Mouse (Mus musculus) neural tube, embryonic 14.5 days (tissue): Measurements from ENCODE around the gene Gm10282. TPM values are rescaled to one million over a fixed set of nuclear protein-coding genes. Genes with fewer than 3 reads are reported as not detected.

Experiments used
- ATAC-seq: fragments of 200-750 bp; cut with Nextera tagmentation; 2 replicates; pipeline ENCODE4 v1.8.0; 2017; ENCODE audit warnings: low read depth, mild to moderate bottlenecking, moderate TSS enrichment, moderate library complexity
- H3K27ac ChIP-seq: fragments of 300-500 bp; sonication (generic); 2 replicates; pipeline ENCODE4 v1.5.1; 2014; ENCODE audit warnings: low read depth, mild to moderate bottlenecking, control low read depth, low read length, moderate library complexity, mixed read lengths
- H3K27me3 ChIP-seq: fragments of 300-500 bp; sonication (generic); 2 replicates; pipeline ENCODE4 v1.6.1; 2014; ENCODE audit warnings: low read length; ENCODE audit not compliant: control insufficient read depth, insufficient read depth
- H3K36me3 ChIP-seq: fragments of 300-500 bp; sonication (generic); 2 replicates; pipeline ENCODE4 v1.6.1; 2014; ENCODE audit warnings: low read length, mixed read lengths; ENCODE audit not compliant: control insufficient read depth, insufficient read depth
- H3K4me1 ChIP-seq: fragments of 300-500 bp; sonication (generic); 2 replicates; pipeline ENCODE4 v1.6.1; 2014; ENCODE audit warnings: low read length; ENCODE audit not compliant: control insufficient read depth, insufficient read depth
- H3K4me2 ChIP-seq: fragments of 300-500 bp; sonication (generic); 2 replicates; pipeline ENCODE4 v1.6.1; 2014; ENCODE audit warnings: mild to moderate bottlenecking, low read depth, low read length, control low read depth
- H3K4me3 ChIP-seq: fragments of 300-500 bp; sonication (generic); 2 replicates; pipeline ENCODE4 v1.5.1; 2014; ENCODE audit warnings: low read depth, low read length, control low read depth, mixed read lengths
- H3K9ac ChIP-seq: fragments of 300-500 bp; sonication (generic); replicated peaks from 2 replicates; pipeline ENCODE4 v1.6.1; 2014; ENCODE audit warnings: low read depth, mild to moderate bottlenecking, control low read depth, low read length, mixed read lengths
- H3K9me3 ChIP-seq: fragments of 300-500 bp; sonication (generic); 2 replicates; pipeline ENCODE4 v1.6.1; 2016; ENCODE audit warnings: low read length; ENCODE audit not compliant: control insufficient read depth
- WGBS: fragments of 180-500 bp; shearing (Covaris S2); extraction: QIAGEN DNeasy Blood & Tissue Kit; methylation state at CpG from one replicate; pipeline ENCODE4 v1.1.7; 2014; 5-methylcytosine and 5-hydroxymethylcytosine counted together
- polyA plus RNA-seq: library from polyadenylated mRNA; unstranded; fragments of >200 nt; fragmentation: Nextera tagmentation; extraction: Ambion mirVana; gene quantifications from 2 replicates; pipeline ENCODE4 v1.2.1, GENCODE M21; 2014

The Gm10282 gene
- polyA plus RNA-seq, 1 experiment from 2014 or later: 12.3 TPM

DNA sequence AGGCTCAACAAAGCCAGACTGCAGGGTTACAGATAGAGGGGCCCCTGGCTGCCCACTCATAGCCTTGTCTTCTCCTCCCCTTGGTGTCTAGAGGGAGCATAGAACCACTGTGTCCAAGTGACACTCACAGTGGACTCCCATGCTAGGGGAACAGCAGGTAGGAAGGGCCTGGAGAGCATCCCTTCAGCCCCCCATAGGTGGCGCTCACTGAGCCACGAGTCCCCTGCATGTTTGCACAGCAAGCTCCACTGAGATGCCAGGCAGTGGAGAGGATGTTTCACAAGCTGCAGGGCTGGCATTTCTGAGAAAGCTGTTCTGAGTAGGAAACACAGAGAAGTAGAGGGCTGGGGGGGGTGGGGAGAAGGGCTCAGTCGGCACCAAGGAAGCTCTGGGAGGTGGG lies 32.7 kb downstream of the Gm10282 start:
- H3K4me1 ChIP-seq: no peaks in the 10 kb centered on the region
- no peak overlapping the region for H3K9ac ChIP-seq
- no peak overlapping the region for H3K27ac ChIP-seq
- no peak overlapping the region for H3K4me3 ChIP-seq
- H3K27me3 ChIP-seq: no peaks in the 10 kb centered on the region
- H3K36me3 ChIP-seq: no peaks in the 10 kb centered on the region
- 20% methylated on average over 3 of the region's 3 CpGs for WGBS
- no peak for ATAC-seq
- no peak overlapping the region for H3K4me2 ChIP-seq
- H3K9me3 ChIP-seq: no peaks in the 10 kb centered on the region

GRCm38 (mm10) chr8:72271691-72272090 lies 33.4 kb downstream of the Gm10282 start:
- no peaks in the 10 kb centered on the region for H3K4me1 ChIP-seq
- no peaks in the 10 kb centered on the region for H3K9me3 ChIP-seq
- H3K9ac ChIP-seq: no peak overlapping the region
- no peak overlapping the region for H3K4me3 ChIP-seq
- no peak overlapping the region for H3K27ac ChIP-seq
- H3K36me3 ChIP-seq: no peaks in the 10 kb centered on the region
- 73% methylated on average over 3 of the region's 3 CpGs for WGBS
- H3K4me2 ChIP-seq: no peak overlapping the region
- no peaks in the 10 kb centered on the region for H3K27me3 ChIP-seq
- no peak for ATAC-seq

DNA sequence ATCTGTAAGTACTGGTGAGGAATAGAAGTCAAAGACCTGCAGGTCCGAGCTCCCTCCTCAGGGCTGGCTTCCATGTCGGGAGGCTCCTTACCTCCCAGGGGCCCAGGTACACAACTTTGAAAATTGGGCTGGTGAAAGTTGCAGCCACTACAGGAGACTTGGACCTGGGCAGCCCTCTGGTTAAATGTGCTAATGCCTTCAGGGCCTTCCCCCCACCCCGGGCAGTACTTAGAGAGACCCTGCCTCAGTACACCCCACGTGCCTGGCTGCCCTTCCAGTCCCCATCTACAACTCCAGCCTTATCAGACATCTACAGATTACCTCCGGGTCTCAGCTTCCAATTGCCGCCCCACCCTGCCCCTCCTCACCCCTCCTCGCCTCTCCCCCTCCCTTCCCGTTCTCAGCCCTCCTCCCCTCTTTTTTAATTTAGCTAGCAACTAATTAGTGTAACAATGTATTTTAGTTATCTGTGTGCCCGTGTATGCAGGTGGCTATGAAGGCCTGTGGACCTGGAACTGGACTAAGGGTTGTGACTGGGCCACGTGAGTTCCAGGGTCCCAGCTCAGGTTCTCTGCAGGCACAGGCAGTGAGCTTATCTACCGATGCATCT lies 33.9 kb downstream of the Gm10282 start:
- H3K9ac ChIP-seq: no peak overlapping the region
- no peaks in the 10 kb centered on the region for H3K36me3 ChIP-seq
- ATAC-seq: no peak
- no peak overlapping the region for H3K4me3 ChIP-seq
- H3K27ac ChIP-seq: no peak overlapping the region
- H3K27me3 ChIP-seq: no peaks in the 10 kb centered on the region
- no peaks in the 10 kb centered on the region for H3K9me3 ChIP-seq
- H3K4me2 ChIP-seq: no peak overlapping the region
- 79% methylated on average over 11 of the region's 11 CpGs for WGBS
- H3K4me1 ChIP-seq: no peaks in the 10 kb centered on the region

GRCm38 (mm10) chr8:72270606-72271005 lies 34.5 kb downstream of the Gm10282 start:
- Histone ChIP-seq H3K27ac (no peak overlapping the region), H3K4me2 (no peak overlapping the region), H3K27me3 (no peaks in the 10 kb centered on the region), H3K4me1 (no peaks in the 10 kb centered on the region), H3K4me3 (no peak overlapping the region), H3K9me3 (no peaks in the 10 kb centered on the region), H3K36me3 (no peaks in the 10 kb centered on the region), H3K9ac (no peak overlapping the region)
- WGBS: 90% methylated on average over 12 of the region's 12 CpGs
- no peak for ATAC-seq

DNA sequence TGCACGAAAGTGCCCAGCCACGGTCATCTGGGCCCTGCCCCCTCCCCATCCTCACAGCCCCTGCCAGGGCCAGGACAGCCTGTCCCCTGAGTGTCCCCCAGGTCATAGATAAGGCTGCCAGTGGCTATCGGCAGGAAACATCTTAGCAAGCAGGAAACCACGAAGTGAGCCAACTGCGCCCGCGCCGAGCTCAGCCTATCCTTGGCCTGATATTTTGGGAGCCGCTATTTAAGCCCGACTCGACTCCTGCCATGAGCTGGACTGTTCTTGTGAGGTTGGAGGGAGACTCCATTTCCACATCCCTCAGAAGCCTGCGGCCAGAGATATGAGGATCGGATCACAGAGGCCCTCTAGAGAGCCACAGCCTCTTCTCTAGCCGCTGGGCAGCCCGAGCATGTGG lies 36.7 kb downstream of the Gm10282 start:
- Histone ChIP-seq H3K9ac (no peak overlapping the region), H3K27me3 (no peaks in the 10 kb centered on the region)
- 85% methylated on average over 15 of the region's 15 CpGs for WGBS

GRCm38 (mm10) chr8:72267106-72267505 lies 38.0 kb downstream of the Gm10282 start:
- 98% methylated on average over 8 of the region's 8 CpGs for WGBS

More for the DNA sequence above, 36.7 kb downstream of the Gm10282 start:
- H3K4me3 ChIP-seq: no peak overlapping the region
- no peak; the same call in 1 of the 2 replicates for ATAC-seq
- H3K4me2 ChIP-seq: no peak overlapping the region
- H3K27ac ChIP-seq: no peak overlapping the region
- H3K4me1 ChIP-seq: no peaks in the 10 kb centered on the region
- H3K9me3 ChIP-seq: no peaks in the 10 kb centered on the region
- H3K36me3 ChIP-seq: no peaks in the 10 kb centered on the region

GRCm38 (mm10) chr8:72266671-72267070 lies 38.4 kb downstream of the Gm10282 start:
- H3K4me2 ChIP-seq: no peak overlapping the region
- H3K4me1 ChIP-seq: no peaks in the 10 kb centered on the region
- no peak overlapping the region for H3K27ac ChIP-seq
- no peaks in the 10 kb centered on the region for H3K9me3 ChIP-seq
- no peaks in the 10 kb centered on the region for H3K36me3 ChIP-seq
- H3K27me3 ChIP-seq: no peaks in the 10 kb centered on the region
- ATAC-seq: no peak
- H3K4me3 ChIP-seq: no peak overlapping the region
- H3K9ac ChIP-seq: no peak overlapping the region

More at GRCm38 (mm10) chr8:72267106-72267505, 38.0 kb downstream of the Gm10282 start:
- Histone ChIP-seq H3K27me3 (no peaks in the 10 kb centered on the region), H3K36me3 (no peaks in the 10 kb centered on the region), H3K4me2 (no peak overlapping the region), H3K27ac (no peak overlapping the region), H3K4me1 (no peaks in the 10 kb centered on the region), H3K4me3 (no peak overlapping the region), H3K9me3 (no peaks in the 10 kb centered on the region), H3K9ac (no peak overlapping the region)
- ATAC-seq: no peak

- no peaks in the 10 kb centered on the region for H3K36me3 ChIP-seq
- 57% methylated on average over 5 of the region's 7 CpGs for WGBS
- no peaks in the 10 kb centered on the region for H3K4me1 ChIP-seq
- no peak overlapping the region for H3K4me2 ChIP-seq
- no peak overlapping the region for H3K27ac ChIP-seq
- H3K27me3 ChIP-seq: no peaks in the 10 kb centered on the region
- H3K9ac ChIP-seq: no peak overlapping the region
- no peak for ATAC-seq
- no peaks in the 10 kb centered on the region for H3K9me3 ChIP-seq
- H3K4me3 ChIP-seq: no peak overlapping the region
These were observed 39.7 kb downstream of the Gm10282 start for GRCm38 (mm10) chr8:72265342-72265741.

- H3K36me3 ChIP-seq: no peaks in the 10 kb centered on the region
- no peak for ATAC-seq
- no peak overlapping the region for H3K4me2 ChIP-seq
- no peaks in the 10 kb centered on the region for H3K4me1 ChIP-seq
- WGBS: 78% methylated on average over 7 of the region's 7 CpGs
- no peak overlapping the region for H3K9ac ChIP-seq
- no peaks in the 10 kb centered on the region for H3K27me3 ChIP-seq
- no peaks in the 10 kb centered on the region for H3K9me3 ChIP-seq
- no peak overlapping the region for H3K27ac ChIP-seq
- no peak overlapping the region for H3K4me3 ChIP-seq
These were observed 41.6 kb downstream of the Gm10282 start for GRCm38 (mm10) chr8:72263451-72263850.
